Mouse (Mus musculus) adrenal gland, postnatal 14 days (tissue): ENCODE results near the gene Muc1. TPM values are rescaled to one million over a fixed set of nuclear protein-coding genes. Genes with fewer than 3 reads are reported as not detected.
A peak's percentile ranks its signal among the peaks of the same experiment; 100 is the strongest.

Experiments
- DNase-seq: peaks from one replicate; pipeline ENCODE4 v3.0.0; 2021; ENCODE audit warnings: mixed read lengths
- total RNA-seq: library from RNA; stranded (reverse); gene quantifications from 2 replicates; pipeline ENCODE4 v1.2.3, GENCODE M21; 2021

Gene Muc1
- total RNA-seq, 1 experiment from 2014 or later, result 1.3 TPM

- no peak for DNase-seq
Measured at GRCm38 (mm10) chr3:89236516-89236915, 7.7 kb downstream of the Muc1 start.

DNA sequence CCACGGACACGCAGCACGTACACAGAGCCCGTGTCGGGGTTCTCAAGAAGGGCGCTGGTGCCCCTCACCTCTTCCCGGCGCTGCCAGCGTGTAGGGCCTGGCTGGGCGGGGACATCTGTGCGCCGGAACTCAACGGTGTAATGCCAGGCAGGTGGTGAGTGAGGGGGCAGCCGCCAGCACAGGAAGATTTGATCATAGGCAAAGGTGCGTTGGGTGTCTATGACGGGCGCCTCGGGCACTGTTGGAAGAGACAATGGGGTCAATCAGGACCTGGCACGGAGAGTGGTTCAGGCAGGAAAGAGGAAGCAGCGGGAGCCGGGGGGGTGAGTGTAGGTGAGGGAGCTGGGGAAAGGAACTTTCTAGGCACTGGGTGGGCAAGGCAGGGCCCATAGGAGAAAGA, 8.8 kb downstream of the Muc1 start:
- no peak for DNase-seq

GRCm38 (mm10) chr3:89238494-89238893, 9.6 kb downstream of the Muc1 start:
- DNase-seq, result no peak

- DNase-seq, result peak; percentile 82
Measured at GRCm38 (mm10) chr3:89242331-89242895, 13.6 kb downstream of the Muc1 start.

DNA sequence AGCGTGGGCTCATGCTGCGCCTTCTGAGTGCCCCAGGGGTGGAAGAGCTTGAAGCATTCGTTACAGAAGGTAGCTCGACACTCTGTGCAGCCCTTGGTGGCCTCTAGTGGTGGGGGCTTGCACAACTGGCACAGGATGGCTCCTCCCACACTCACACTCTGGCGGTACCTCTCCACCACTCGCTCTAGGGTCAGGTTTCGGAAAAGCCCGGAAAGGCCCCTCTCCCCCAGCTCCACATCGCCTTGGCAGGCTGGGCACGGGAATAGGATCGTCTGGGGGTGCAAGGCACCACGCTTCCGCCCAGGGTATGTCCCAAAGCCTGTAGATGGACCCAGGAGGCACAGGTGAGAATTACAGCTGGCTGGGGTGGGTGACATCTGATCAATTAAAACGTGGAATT, 14.8 kb downstream of the Muc1 start:
- DNase-seq, result peak; percentile 59

- peak; percentile 59 for DNase-seq
Measured at GRCm38 (mm10) chr3:89244158-89244981, 15.5 kb downstream of the Muc1 start.

- peak; percentile 60 for DNase-seq
Measured at GRCm38 (mm10) chr3:89244982-89245687, 16.3 kb downstream of the Muc1 start.

- peak; percentile 43 for DNase-seq
Measured at GRCm38 (mm10) chr3:89245688-89246171, 16.9 kb downstream of the Muc1 start, which contains the start of gene Krtcap2. Krtcap2 (plus strand) TSS chr3:89245966.

- DNase-seq, result peak; percentile 95
Measured at GRCm38 (mm10) chr3:89246261-89247100, 17.6 kb downstream of the Muc1 start, which contains the start of gene Trim46. Trim46 (minus strand) TSS chr3:89246309.

DNA sequence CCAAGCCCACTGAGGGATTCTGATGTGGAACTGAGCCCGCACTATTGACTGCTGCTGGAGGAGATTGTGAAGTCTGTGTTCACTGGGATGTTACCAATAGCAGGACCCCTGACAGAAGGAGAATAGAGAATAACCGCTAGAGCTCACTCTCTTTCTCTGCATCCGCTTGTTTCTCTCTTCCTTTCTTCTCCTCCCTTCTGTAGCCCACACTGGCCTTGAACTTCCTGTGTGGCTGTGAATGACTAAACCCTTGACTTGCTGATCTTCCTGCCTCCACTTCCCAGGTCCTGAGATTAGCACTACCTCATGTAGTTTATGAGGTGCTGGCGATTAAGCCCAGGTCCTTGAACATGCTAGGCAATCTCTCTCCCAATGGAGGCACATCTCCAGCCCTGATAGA, 18.6 kb downstream of the Muc1 start:
- DNase-seq, result no peak

GRCm38 (mm10) chr3:89250435-89251040, 21.7 kb downstream of the Muc1 start:
- peak; percentile 75 for DNase-seq

DNA sequence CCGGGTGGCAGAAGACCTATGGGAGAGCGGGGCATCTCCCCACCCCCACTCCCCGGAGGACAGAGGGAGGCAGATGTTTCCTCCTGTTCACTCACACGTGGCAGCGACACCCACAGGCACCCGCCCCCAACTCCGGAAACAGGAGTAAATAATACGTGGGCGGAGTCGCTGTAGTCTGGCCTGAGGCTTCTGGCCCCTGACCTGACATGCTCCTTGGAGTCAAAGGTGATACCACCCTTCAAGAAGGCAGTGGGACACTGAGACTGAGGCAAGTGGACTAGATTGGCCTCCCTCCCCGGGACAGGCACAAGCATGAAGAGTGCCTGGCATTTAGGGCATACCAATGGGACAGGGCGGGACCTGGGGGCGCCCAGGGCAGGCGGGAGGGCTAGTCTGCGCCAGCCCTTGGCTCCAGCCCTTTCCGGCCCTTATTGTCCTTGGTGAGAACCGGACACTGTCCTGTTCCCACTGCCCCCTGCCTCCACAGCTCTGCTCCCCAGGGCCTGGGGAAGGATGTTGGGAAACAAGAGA, 22.6 kb downstream of the Muc1 start:
- peak; percentile 78 for DNase-seq

GRCm38 (mm10) chr3:89254994-89255393, 26.1 kb downstream of the Muc1 start:
- DNase-seq, result no peak

- DNase-seq, result no peak
Measured at GRCm38 (mm10) chr3:89256177-89256576, 27.3 kb downstream of the Muc1 start.

DNA sequence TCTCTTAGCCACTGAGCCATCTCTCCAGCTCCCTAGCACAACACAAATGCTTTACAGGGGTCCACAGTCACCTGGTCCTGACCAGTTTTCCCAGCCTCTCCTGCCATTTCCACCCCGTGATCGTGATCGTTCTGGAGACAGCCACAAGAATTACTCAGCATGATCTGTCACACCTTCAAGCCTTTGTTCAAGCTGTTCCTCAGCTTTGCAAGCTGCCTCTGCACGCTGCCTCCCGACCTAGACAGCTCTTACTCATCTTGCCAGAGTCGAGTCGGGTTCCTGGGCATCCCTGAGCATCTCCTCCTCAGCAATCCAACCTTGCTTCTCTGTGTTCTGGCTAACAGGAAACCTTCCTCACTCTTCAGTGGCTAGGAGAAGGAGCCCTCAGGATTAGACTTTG, 30.2 kb downstream of the Muc1 start, which contains the start of gene Dpm3:
Gene Dpm3 (plus strand): TSS at position 283 of the 400 bp plus-strand sequence.
- DNase-seq, result no peak

- no peak for DNase-seq
Measured at GRCm38 (mm10) chr3:89260211-89260610, 31.4 kb downstream of the Muc1 start.

- no peak for DNase-seq
Measured at GRCm38 (mm10) chr3:89262417-89262816, 33.6 kb downstream of the Muc1 start.

DNA sequence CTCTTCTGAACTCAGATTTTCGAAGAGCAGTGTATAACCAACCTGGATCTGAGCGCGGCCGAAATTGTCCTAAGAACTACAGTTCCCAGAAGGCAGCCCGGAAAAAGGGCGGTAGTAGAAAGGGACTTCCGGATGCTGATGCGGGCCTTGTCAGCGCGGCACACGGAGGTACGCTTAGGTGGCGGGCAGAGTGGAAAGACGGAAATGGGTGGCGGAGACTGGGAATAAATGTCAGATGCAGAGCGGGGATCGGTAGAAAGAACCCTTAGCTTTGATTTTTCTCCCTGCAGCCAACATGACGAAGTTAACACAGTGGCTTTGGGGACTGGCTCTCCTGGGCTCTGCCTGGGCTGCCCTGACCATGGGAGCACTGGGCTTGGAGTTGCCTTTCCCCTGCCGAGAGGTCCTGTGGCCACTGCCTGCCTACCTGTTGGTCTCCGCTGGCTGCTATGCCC, 37.6 kb downstream of the Muc1 start:
- peak; percentile 84 for DNase-seq

- no peak for DNase-seq
Measured at GRCm38 (mm10) chr3:89268916-89269315, 40.1 kb downstream of the Muc1 start.

GRCm38 (mm10) chr3:89270051-89270755, 41.3 kb downstream of the Muc1 start, which contains the start of gene Slc50a1:
Slc50a1 (minus strand) TSS chr3:89270570.
- DNase-seq, result peak; percentile 94
